Mouse (Mus musculus) embryonic facial prominence, embryonic 13.5 days (tissue): ENCODE results near the gene Map1s. TPM values are rescaled to one million over a fixed set of nuclear protein-coding genes. Genes with fewer than 3 reads are reported as not detected.
A peak's percentile ranks its signal among the peaks of the same experiment; 100 is the strongest.

Experiments
- ATAC-seq: fragments of 200-750 bp; cut with Nextera tagmentation; 2 replicates; pipeline ENCODE4 v1.8.0; 2017; ENCODE audit warnings: low read depth; ENCODE audit not compliant: insufficient number of reproducible peaks, insufficient read depth, low FRiP score, low TSS enrichment
- H3K27ac ChIP-seq: fragments of 300-500 bp; sonication (generic); 2 replicates; pipeline ENCODE4 v1.5.1; 2015; ENCODE audit warnings: moderate library complexity, mild to moderate bottlenecking, inconsistent platforms
- H3K27me3 ChIP-seq: fragments of 300-500 bp; sonication (generic); 2 replicates; pipeline ENCODE4 v1.6.1; 2015; ENCODE audit warnings: mild to moderate bottlenecking, inconsistent platforms
- H3K36me3 ChIP-seq: fragments of 300-500 bp; sonication (generic); 2 replicates; pipeline ENCODE4 v1.6.1; 2015; ENCODE audit warnings: mild to moderate bottlenecking, inconsistent platforms
- H3K4me1 ChIP-seq: fragments of 300-500 bp; sonication (generic); 2 replicates; pipeline ENCODE4 v1.6.1; 2015; ENCODE audit warnings: inconsistent platforms
- H3K4me2 ChIP-seq: fragments of 300-500 bp; sonication (generic); 2 replicates; pipeline ENCODE4 v1.6.1; 2015; ENCODE audit warnings: moderate library complexity, mild to moderate bottlenecking, inconsistent platforms
- H3K4me3 ChIP-seq: fragments of 300-500 bp; sonication (generic); 2 replicates; pipeline ENCODE4 v1.5.1; 2015; ENCODE audit warnings: mild to moderate bottlenecking, inconsistent platforms
- H3K9ac ChIP-seq: fragments of 300-500 bp; sonication (generic); 2 replicates; pipeline ENCODE4 v1.6.1; 2015; ENCODE audit warnings: mild to moderate bottlenecking, inconsistent platforms
- H3K9me3 ChIP-seq: fragments of 300-500 bp; sonication (generic); 2 replicates; pipeline ENCODE4 v1.6.1; 2016; ENCODE audit warnings: inconsistent platforms
- microRNA counts: library from miRNA; unstranded; fragments of <30 nt; microRNA quantifications from one replicate; lab custom pipeline; 2016
- microRNA-seq: library from miRNA; unstranded; fragments of <30 nt; microRNA quantifications from one replicate; pipeline ENCODE4, GENCODE M21; 2016
- polyA plus RNA-seq: library from polyadenylated mRNA; unstranded; fragments of >200 nt; fragmentation: Nextera tagmentation; extraction: Ambion mirVana; gene quantifications from 2 replicates; pipeline ENCODE4 v1.2.1, GENCODE M21; 2015

Map1s gene
- polyA plus RNA-seq, 1 experiment from 2014 or later: 52.6 TPM

DNA sequence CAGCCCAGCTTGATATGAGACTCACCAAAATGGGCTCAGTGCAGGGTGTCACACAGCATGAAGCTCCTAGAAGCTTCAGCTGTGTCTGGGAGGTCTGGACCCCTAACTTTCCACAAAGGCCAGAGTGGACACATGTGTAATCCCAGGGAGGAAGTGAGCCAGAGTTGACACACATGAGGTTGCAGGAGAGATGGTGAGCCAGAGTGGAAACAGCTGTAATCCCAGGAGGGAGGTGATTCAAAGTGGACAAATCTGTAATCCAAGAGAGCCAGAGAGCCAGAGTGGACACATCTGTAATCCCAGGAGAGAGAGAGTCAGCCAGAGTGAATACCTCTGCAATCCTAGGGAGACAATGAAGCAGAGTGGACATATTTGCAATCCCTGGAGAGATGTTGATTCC is 59.1 kb downstream of the Map1s start:
- Histone ChIP-seq H3K27ac (no peak overlapping the region), H3K27me3 (no peaks in the 10 kb centered on the region), H3K4me3 (no peak overlapping the region), H3K4me2 (no peak overlapping the region), H3K9me3 (no peaks in the 10 kb centered on the region), H3K36me3 (no peaks in the 10 kb centered on the region), H3K9ac (no peak overlapping the region), H3K4me1 (no peaks in the 10 kb centered on the region)
- no peak for ATAC-seq

MicroRNAs within 50 kb of the gene (microRNA counts, 519-probe panel; counts per million panel counts)
- 236 counts per million, percentile 44 among the panel's probes with 10 or more counts for microRNA mmu-miR-1969 (lab: Ali Mortazavi, UCI)

Small RNA genes lying within 50 kb of the gene (microRNA-seq; reads per million reads assigned to microRNA genes)
- gene Mir1969 (2.0 reads per million, percentile 4 among the genes with 10 or more reads in this experiment), gene Mir7067 (not detected)

Other genes with a start within 250 kb of the Map1s start
- 50.5 and 63.1 TPM in 2 replicates for gene Pgpep1, start 245.5 kb upstream of the Map1s start, polyA plus RNA-seq
- gene Lsm4, start 232.7 kb upstream of the Map1s start, polyA plus RNA-seq: 248 and 270 TPM in 2 replicates
- 54.7 and 68.5 TPM in 2 replicates for gene Jund, start 207.0 kb upstream of the Map1s start, polyA plus RNA-seq
- 0.07 TPM in 1 of 2 replicates, not detected in the other for gene Iqcn, start 202.5 kb upstream of the Map1s start, polyA plus RNA-seq
- not detected in 2 replicates for gene Gm3336, start 187.4 kb upstream of the Map1s start, polyA plus RNA-seq
- gene Pde4c, start 182.2 kb upstream of the Map1s start, polyA plus RNA-seq: 0.13 and 0.14 TPM in 2 replicates
- 23.8 TPM in 2 replicates for gene Rab3a, start 151.3 kb upstream of the Map1s start, polyA plus RNA-seq
- gene Mpv17l2, start 145.0 kb upstream of the Map1s start, polyA plus RNA-seq: 29.3 and 36.7 TPM in 2 replicates
- gene Pik3r2, start 129.2 kb upstream of the Map1s start, polyA plus RNA-seq: 76.8 and 85.4 TPM in 2 replicates
- 12.5 and 13.8 TPM in 2 replicates for gene Mast3, start 100.9 kb upstream of the Map1s start, polyA plus RNA-seq
- 0.07 and 0.54 TPM in 2 replicates for gene Il12rb1, start 97.5 kb upstream of the Map1s start, polyA plus RNA-seq
- 5.9 and 7.7 TPM in 2 replicates for gene Arrdc2, start 66.2 kb upstream of the Map1s start, polyA plus RNA-seq
- 3.2 and 5.3 TPM in 2 replicates for gene Kcnn1, start 42.7 kb upstream of the Map1s start, polyA plus RNA-seq
- 108 and 124 TPM in 2 replicates for gene Ccdc124, start 32.0 kb upstream of the Map1s start, polyA plus RNA-seq
- 0.18 and 0.32 TPM in 2 replicates for gene Slc5a5, start 13.2 kb upstream of the Map1s start, polyA plus RNA-seq
- gene Rpl18a, start 8.5 kb upstream of the Map1s start, polyA plus RNA-seq: 4,412 and 4,959 TPM in 2 replicates